Mouse (Mus musculus): Measurements from ENCODE around the gene Gm21366.
"Not testable (repeated sequence)": the region's sequence is repeated elsewhere in the genome, so short reads cannot be mapped to it uniquely, and the experiment has no call there.

GRCm38 (mm10) chrY:22861156-22861555, at the start of gene Gm21366:
- TF ChIP-seq ELF1 (IDR thresholded peaks at IDR 0.05; ENCODE audit: low read depth, low read length); MXI1 (IDR thresholded peaks at IDR 0.05; ENCODE audit: low read depth, low read length); CHD2 (IDR thresholded peaks at IDR 0.05; ENCODE audit: low read length); POLR2A (IDR thresholded peaks at IDR 0.05; ENCODE audit: control insufficient read depth in 1 of 2, insufficient read depth in 1 of 2, low read depth in 1 of 2, low read length in 2 of 2, poor library complexity in 1 of 2); CHD1 (IDR thresholded peaks at IDR 0.05; ENCODE audit: low read depth, low read length): not testable (repeated sequence)

Data from MEL (cell line).